Mouse (Mus musculus): ENCODE measurements at regions not wholly inside any gene's neighbourhood (a gene's known extent, or its start where the extent isn't known, plus 50 kb on each side); places are given as distances from the start of the nearest gene placed in this dataset.

GRCm38 (mm10) chr8:125619336-125619906 is 49.8 kb upstream of the Sipa1l2 start:
- peak; percentile 43 to 61 for DNase-seq
